Mouse (Mus musculus) right cerebral cortex, postnatal 14 days (tissue): ENCODE measurements around the gene Dock4.

Experiments used
- DNase-seq: peaks from one replicate; pipeline ENCODE4 v3.0.0; 2022

The Dock4 gene

DNA sequence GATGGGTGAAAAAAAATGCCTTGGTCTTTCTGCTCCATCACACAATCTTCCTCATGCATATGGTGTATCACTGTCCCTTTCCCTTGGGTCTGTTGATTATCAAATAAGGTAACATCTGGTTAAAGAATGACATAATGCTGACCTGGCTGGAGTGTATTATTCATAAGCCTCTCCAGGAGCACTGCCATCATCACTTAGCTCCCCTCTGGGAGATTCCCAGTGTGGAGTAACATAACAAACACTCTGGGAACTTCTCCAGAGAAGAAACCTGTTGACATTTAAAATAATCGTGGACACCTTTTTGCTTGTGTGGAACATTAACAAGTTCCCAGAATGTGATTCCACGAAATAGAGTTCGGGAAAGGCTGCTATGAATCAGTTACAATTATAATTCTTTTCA lies 128.3 kb downstream of the Dock4 start:
- no peak for DNase-seq

DNA sequence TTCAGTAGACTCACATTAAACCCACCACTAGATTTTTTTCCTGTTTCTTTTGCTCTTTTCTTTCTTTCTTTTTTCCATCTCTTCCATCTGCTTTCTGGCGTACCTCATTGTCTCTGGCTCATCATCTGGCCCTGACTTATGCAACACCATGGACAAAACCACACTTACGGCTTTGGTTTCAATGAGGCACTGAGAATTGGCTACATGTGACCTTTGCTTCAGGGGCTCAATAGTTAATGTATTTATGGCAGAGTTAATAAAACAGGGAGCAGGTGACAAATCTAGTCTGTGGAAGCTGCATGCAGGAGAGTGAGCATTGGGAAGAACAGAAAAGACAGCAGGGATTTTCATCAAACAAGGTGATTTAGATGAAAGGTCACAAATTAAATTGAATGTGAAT lies 131.0 kb downstream of the Dock4 start:
- DNase-seq, result no peak

DNA sequence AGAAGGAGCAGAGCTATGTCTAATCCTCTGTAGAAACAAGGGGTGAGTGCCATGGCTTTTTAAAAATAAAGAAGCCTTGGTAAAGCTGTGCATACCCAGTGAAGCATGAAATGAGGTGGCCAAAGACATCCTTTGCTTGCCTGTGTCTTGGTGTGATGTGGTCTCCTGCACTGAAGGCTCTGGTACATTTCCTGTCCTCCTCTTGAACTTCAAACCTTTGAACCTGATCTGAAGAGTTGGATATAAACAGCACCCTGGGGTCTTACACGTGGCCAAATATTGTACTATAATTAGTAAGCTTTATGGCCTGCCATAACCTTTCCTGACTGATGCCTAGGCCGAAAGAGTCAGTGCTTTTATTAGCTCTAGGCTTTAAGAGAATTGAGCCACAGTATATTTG lies 134.6 kb downstream of the Dock4 start:
- no peak for DNase-seq

DNA sequence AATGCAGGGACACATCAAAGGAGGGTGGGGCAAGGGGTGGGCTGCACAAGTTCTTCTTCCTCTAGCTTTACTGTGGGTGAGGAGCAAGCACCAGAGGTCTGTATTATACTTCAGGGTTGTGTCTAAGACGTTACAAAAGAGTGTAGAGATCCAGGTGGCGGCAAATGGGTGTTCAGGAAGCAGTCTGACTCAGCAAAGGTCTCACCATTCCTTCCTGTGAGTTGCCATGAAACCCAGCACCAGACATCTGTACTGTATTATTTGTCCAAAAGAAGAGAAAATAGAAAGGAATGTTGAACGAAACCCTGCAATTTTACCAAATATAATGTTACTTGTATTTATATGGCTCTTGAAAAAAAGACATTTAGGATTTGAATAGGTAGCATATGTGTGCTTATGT lies 135.3 kb downstream of the Dock4 start:
- DNase-seq, result no peak

DNA sequence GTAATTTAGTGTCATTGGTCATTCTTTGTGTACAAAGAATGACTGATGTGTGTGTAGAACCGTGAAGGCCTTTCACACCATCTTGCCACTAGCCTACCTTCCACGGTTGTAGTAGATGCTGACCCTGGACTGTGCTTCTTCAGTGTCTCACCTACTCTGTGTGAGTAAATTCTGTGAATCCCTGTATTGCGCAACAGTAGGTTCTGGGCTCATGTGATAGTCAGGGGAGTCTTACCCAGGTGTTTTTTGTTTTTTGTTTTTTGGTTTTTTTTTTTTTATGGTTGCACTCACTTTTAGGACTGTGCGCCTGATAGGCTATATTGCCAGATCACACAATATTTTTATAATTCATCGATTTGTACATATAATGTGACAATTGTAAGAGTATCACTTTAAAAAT lies 136.3 kb downstream of the Dock4 start:
- DNase-seq, result no peak

DNA sequence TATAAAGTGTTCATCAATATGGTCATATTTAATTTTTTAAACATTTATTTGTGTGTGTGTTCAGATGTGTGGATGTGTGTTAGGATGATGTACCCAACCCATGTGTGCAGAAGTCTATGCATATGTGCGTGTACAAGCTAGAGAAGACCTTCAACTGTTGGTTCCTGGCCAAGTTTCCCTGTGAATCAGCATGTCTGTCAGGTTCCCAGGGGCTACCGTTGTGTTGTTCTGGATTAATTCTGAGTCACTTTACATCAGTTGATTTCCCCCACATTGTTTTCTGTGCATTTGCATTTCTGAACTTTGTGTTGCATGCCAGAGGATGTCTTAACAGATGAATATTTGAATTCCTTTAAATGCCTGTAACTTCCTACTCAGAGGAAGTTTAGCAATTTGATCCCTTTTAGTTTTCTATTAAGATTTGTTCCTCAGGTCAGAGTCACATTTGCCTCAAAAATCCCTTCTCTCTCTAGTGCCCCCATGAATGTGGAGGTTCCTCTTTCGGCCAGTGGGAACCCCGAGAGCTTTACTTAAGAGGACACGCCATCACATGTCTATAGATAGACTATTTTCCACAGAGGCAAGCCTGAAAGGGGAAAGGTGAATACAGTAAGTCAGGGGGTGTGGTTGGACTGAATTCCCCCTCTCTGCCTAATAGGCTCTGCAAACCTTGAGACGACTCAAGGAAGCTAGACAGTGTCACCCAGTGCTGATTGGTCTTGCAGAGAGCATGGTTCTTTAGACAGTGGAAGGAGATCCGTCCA lies 139.0 kb downstream of the Dock4 start:
- DNase-seq, result no peak

DNA sequence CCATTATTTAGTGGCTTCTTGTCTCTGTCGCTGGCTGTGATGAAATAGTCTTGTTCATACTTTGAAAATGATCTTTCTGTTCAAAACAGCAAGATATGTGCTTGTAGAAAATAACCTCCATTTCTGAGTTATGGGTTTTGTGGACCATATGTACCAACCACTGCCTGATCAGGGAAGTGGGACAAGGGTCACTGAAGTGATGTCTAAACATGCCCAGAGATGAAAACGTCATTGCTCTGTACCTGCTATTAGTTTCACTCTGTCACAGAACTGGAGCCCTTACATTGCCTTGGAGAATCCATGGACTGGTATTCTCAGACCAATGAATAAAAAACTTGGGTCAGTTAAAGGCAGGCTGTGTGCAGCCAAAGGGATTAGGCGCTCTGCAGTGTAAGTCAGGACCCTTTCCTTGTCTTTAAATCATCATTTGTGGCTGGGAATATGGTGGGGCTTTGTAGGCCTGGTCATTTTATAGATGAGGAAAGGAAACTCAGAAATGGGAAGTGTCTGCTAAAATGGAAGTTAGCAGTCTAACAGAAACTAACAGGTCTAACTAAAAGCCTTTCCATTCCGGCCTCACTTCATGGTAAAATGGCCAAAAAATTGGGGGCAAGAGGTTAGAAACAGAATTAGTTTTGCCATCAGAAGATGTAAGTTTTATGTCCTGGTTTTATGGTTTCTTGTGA lies 139.8 kb downstream of the Dock4 start:
- no peak for DNase-seq

DNA sequence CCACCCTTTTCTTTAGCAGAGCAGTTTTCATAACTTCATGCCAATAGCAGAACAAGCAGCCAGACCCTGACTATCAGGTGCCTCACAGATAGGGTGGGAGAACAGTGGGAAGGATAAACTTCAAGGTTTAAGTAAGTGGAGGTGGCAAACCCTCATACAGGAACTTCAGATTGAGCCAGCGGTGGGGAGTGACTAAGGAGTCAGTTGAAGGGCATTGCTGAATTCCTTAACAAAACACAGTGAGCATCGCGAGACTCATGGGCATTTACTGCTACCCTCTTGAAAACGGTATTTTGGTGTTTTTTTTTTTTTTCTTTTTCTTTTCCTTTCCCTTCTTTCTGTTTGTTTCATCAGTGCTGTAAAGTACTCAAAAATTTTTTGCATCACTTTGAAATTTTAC lies 148.4 kb downstream of the Dock4 start:
- no peak for DNase-seq

DNA sequence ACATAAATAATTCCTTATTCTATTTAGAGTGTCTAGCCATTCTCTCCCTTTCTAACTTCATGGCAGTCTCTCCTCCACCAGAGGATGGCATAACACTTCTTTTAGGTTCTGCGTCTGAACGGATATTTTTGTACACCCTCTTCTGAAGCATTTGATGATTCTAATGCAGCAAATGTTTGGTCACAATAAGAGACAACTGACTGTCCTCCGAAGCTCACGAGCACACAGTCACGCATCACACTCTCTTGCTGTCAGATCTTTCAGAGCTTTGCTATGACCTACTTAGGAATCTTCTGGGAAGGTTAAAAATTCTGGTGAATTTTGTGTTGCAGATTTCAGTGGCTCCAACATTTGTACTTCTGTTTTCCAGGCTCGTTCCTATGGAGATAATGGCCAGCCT lies 149.7 kb downstream of the Dock4 start:
- no peak for DNase-seq

DNA sequence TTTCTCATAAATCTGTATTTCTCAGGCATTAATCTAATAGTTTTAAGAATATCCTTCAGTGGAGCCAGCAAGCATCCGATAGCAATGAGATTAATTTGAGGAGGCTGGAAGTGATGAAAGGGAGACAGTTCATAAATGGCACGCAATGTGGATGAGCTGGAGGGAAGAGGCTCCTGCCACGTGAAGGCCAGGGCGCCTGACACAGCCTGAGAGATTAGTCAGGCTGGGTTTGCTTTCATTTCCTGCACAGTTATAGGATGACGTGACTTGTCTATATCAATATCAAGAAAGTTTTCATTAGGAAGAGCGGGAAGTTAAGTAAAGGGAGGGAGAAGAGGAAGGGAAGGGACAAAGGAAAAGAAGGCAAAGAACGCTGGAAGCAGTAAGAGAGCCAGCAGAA lies 150.3 kb downstream of the Dock4 start:
- no peak for DNase-seq

DNA sequence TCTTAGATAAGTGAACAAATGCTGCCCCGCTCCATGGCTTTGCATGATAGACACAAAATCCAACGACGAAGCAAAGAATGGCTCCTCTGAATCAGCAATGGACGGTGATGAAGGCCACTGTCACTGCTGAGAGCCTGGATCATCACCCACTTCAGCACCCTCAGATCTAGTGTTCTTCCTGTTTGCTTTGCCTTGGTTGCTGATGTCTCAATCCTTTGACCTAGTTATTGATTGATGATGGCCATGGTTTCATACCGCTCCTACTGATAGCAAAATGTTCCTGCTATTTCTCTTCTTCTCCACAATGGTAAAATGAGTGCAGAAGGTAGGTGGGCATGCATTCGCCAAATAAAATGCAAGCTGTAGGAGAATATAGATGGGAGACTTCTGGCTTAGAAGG lies 150.7 kb downstream of the Dock4 start:
- DNase-seq, result no peak

DNA sequence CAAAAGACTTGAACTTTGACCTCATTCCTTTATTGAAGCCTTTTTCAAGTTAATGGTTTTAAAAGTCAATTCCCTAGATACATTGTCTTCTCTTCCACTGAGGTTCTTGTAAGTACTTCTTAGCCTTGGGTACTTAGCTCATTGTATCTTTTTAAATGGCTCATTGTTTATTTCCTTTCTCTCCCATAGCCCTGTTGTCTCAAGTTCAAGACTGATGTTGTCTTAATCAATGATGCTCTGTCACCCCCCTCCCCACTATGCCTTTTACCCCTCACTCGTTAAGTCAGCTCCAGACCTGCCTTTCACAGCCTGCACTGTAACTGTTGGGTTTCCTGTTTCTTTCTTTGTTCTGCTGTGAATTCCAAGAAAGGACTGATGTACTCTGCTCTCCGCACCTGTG lies 154.2 kb downstream of the Dock4 start:
- DNase-seq, result no peak

DNA sequence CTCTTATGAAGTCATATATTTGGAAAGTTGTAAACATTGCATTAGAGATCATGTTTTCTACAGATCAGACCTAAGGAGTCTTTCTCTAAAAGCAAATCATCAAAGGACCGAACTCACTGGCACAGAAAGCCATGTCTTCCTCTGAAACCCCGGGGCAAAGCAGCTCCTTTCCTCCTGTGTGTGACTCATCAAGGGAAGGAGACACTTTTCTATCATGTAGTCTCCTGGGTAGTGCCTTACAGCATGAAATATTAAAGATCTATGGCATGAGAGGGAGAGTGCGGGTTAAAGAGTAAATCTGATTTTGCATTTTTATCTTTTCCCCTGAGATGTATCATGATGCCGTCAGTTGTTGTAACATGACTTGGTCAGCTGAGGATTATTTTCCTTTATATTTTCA lies 159.8 kb downstream of the Dock4 start:
- no peak for DNase-seq

DNA sequence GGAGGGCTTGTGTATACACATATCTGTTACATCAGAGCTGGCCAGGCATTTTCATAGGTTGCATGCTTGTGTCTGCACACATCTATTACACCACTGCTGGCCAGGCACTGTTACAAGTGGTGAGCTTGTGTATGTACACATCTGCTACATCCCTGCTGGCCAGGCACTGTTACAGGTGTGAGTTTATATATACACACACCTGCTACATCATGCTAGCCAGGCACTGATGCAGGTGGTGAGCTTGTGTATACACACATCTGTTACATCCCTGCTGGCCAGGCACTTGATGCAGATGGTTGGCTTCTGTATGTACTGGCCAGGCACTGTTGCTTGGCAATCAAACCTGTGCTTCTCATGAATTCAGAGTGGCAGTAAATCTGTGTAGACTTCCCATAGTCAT lies 177.2 kb downstream of the Dock4 start:
- DNase-seq, result no peak

DNA sequence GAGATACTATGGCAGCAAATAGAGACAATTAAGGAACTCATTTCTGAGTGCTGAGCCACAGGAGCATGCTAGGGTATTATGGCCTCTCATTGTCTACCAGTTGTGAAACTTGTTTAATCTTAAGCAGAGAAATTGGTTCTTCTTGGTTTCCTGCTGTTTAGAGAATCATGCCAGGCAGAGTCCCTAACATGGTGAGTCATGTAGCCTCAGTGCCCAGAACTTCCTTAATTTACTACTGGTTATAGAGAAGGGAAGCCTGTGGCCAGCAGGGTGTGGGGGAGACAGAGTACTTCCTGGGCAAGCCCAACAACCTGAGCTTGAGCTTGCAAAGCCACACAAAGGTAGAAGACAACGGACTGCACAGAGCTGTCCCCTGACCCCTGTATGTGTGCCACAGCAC lies 180.8 kb downstream of the Dock4 start:
- no peak for DNase-seq

DNA sequence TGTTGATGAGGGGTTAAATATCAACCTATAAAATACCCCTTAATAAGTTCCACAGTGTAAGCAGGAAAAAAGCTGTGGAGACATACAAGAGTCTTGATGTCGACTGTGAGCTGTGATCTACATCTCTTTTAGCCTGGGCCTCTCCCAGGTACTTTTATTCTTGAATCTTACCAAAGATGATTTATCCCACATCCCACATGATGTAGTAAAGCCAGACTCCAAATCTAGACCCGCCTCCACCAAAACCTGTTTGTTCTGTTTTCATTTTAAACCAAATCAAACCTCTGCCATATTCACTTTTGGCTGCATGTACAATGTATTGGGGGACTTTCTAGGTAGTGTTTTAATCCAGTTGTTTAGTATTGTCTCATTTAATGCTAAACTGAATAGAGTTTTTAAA lies 187.5 kb downstream of the Dock4 start:
- no peak for DNase-seq

DNA sequence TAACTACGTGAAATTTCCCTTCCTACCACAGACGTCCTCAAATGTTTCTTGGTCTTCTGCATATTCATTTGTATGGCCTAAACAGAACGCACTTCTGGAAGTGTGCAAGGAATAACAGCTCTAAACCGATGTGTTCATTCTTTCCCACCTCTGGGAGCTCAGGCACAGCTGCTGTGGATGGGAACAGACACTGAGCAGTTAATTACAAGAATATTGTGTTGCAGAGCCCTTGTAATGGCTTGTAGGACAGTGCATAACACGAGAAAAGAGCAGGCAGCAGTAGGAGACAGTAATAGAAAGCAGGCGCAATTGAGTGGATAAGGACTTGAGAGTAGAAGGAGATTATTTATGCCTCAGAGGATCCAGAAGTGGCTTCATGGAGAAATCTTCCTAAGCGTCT lies 188.4 kb downstream of the Dock4 start:
- no peak for DNase-seq

DNA sequence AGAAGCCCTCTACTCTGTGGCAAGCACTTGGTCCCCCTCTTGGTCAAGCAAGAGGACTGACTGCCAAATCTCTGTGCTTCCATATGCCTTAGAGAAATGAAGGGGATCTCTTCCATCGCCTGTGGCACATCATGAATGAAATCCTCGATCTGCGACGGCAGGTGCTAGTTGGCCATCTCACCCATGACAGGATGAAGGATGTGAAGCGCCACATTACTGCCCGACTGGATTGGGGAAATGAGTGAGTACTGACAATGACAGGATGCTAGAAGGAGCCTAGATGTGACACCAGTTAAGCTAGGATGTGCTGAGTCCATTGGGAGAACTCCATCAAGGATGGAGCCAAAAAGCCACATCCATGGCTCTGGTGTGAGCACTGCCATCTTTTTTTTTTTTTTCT lies 190.2 kb downstream of the Dock4 start:
- no peak for DNase-seq

DNA sequence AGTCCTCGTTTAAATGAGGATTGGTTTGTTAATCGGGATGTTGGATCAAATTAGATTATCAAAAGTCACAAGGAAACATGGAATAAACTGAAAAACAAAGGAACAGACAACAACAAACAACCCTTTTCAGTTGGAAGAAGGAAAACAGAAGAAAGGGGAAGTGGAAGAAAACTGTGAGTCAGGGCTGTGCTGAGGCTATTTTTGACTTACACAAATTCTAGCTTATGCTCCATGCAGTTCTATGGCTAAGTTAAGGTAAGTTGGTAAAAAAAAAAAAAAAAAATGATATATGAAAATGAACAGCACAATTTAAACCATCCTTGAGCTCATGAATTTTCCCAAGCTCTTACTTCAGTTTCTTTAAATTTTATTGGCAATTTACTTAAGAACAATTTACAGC lies 191.7 kb downstream of the Dock4 start:
- no peak for DNase-seq

DNA sequence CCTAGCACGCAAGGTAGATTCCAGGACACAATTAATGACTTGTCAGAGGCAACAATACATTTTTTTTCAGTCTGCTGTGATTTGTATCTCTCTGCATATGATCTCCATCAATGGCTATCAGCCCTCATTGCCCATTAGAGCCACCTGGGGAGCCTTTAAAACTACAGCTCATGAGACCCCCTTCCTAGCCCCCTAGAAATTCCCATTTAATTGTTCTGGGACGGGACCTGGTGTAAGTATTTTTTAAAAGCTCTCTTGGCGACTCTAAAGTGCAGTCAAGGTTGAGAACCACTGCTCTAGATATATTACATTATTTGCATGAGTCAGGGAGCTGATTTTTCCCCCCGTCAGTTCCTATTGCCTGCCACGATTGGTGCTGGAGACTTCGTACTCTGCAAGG lies 200.1 kb downstream of the Dock4 start:
- DNase-seq, result no peak

DNA sequence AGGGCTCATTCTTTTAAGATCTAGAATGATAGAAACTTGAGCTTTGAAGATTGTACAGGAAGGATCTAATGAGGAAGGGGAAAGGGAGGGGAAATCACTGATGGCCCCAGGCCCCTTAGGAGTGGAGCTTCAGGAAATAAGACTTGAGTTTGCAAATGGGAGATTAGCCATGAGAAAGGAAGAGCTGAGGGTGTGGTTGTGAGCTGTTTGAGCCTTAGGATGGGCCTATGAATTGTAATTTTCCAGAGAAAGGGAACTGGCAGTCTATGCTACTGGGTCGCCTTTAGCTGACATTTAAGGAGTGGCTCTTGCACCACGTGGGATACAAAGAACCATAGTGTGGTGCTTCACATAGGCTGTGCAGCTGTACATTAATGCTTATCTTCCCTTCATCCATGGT lies 208.6 kb downstream of the Dock4 start:
- no peak for DNase-seq

DNA sequence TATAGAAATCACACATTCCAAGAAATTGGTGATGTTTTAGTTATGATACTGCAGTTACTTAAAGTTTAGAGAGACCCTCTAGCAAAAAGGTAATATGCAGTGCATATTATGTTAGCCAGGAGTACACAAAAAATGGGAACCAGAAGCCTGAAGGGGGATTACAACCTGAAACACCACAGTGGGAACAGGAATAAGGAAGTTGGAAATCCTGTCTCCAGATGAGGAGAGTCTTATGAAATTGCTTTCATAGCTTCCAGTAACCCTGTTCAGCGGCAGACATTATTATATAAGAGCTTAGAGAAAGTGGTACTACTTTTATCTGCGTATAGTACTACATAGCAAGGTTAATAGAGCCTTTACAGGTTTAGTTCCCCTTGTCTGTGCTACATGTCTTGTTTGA lies 210.1 kb downstream of the Dock4 start:
- no peak for DNase-seq

DNA sequence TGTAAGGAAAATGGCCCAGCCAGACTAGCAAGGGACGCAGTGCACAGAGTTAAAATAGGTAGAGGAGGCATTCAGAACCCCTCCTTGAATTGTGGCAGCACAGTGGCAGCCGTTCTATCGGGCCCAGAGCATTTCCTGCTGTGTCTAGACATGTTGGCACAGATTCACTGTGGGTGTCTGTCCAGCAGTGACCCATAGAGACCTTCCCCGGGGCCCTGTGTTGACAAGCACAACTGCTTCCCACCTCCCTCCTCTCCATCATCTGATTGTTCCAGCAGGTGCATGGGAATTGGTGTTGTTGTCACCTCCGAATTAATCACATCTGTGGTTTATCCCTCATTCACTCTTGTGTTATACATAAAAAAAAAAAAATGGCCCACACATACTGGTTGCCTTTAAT lies 210.7 kb downstream of the Dock4 start:
- peak; percentile 9 for DNase-seq

DNA sequence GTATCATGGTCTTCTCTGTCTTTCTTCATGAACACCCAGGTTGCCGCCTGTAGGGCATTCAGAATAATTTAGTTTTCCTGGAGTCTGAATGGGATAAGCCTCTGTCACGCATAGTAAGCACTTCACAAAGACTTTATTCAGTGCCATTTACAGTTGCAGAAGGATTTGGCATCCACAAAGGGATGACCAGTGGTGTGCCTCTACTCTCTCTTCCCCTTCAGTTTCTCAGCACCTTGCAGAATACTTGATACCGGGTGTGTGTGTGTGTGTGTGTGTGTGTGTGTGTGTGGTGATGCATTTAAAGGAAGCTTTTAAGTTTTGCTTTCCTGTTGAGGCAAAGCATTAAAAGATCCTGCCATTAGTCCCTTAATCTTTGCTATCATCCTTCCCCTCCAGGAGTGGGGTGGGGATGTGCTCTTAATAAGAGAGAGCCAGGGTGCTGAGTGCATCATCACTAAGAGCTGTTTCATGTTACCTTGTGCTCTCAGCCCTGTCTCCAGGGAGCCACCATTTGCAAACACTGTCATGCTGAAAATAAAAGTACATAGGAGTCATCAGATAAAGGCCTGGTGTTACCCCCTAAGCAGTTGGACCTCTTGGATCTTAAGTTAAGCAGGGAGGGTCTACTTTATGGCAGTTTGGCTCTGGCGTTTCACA lies 211.6 kb downstream of the Dock4 start:
- no peak for DNase-seq

DNA sequence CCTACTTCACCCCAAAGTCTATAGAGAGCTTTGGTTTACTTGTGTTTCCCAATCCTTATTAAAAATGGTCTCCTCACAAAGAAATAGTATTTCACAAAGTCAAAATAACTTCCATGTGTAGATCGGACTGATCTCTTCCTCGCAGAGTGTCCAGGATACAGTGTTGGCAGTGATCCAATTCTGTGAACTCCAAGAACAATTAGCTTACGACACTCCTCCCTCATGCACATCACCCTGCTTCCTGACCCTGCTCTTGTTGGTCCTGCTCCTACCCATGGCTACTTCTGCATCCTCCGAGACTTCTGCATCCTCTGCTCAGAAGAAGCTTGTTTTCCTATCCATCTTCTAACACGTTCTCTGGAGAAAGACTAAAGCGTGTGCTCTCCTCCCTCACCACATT lies 213.9 kb downstream of the Dock4 start:
- DNase-seq, result no peak
